Mouse (Mus musculus) activated CD4-positive, CD25-positive, alpha-beta regulatory T cell, adult 4 months (primary cell): ENCODE results near the gene Cd96. TPM values are rescaled to one million over a fixed set of nuclear protein-coding genes. Genes with fewer than 3 reads are reported as not detected.

Source experiments
- polyA plus RNA-seq, 2 experiments: library from polyadenylated mRNA; unstranded; fragments of 100-300 nt; shearing (Covaris generic); gene quantifications; one replicate each; pipeline ENCODE4 v1.2.1; 2017

Gene Cd96
- polyA plus RNA-seq, 2 experiments from 2014 or later, result 132 to 133 TPM

Other genes starting within 250 kb of the Cd96 start
- gene Phldb2, start 166.7 kb downstream of the Cd96 start, polyA plus RNA-seq, result not detected
- 1 to 10 TPM; 3.2 to 6.8 TPM for gene Plcxd2, start 110.0 kb downstream of the Cd96 start, polyA plus RNA-seq
- 10 to 100 TPM in 1 of 2 experiments, 1 to 10 TPM in 1; 3.6 to 25.0 TPM for gene Gm4737, start 34.8 kb upstream of the Cd96 start, polyA plus RNA-seq